Mouse (Mus musculus): Measurements from ENCODE around the gene Gm4340.
"Not testable (repeated sequence)": the region's sequence is repeated elsewhere in the genome, so short reads cannot be mapped to it uniquely, and the experiment has no call there.

The Gm4340 gene

DNA sequence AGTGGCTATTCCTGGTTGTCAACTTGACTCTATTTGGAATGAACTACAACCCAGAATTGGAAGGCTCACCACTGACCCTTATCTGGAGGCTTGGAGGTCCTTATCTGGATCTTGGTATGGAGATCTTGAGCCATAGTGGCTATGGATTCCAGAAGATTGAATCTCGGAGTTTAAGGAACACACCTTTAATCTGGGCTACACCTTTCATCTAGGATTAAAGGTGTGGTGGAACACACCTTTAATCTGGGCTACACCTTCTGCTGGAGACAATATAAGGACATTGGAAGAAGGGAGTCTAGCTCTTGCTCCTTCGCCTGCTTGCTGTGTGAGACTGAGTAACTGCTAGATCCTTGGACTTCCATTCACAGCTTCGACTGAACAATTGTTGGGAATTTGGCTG, at the start of gene Gm4340:
Gm4340 (plus strand) TSS at position 301 of the 400 bp plus-strand sequence.
- in situ Hi-C loops (cut with MboI, MseI): not testable (repeated sequence)

DNA sequence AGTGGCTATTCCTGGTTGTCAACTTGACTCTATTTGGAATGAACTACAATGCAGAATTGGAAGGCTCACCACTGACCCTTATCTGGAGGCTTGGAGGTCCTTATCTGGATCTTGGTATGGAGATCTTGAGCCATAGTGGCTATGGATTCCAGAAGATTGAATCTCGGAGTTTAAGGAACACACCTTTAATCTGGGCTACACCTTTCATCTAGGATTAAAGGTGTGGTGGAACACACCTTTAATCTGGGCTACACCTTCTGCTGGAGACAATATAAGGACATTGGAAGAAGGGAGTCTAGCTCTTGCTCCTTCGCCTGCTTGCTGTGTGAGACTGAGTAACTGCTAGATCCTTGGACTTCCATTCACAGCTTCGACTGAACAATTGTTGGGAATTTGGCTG, 42.6 kb upstream of the Gm4340 start, which contains the start of gene Gm6763:
Gm6763 (plus strand) TSS at position 301 of the 400 bp plus-strand sequence.
- in situ Hi-C loops (cut with MboI, MseI): not testable (repeated sequence)

DNA sequence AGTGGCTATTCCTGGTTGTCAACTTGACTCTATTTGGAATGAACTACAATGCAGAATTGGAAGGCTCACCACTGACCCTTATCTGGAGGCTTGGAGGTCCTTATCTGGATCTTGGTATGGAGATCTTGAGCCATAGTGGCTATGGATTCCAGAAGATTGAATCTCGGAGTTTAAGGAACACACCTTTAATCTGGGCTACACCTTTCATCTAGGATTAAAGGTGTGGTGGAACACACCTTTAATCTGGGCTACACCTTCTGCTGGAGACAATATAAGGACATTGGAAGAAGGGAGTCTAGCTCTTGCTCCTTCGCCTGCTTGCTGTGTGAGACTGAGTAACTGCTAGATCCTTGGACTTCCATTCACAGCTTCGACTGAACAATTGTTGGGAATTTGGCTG, 34.1 kb upstream of the Gm4340 start, which contains the start of gene Gm8764:
Gm8764 (plus strand) TSS at position 301 of the 400 bp plus-strand sequence.
- in situ Hi-C loops (cut with MboI, MseI): loop anchor here (10.0 kb wide), 1 partner anchor 55 kb away; no protein-coding TSS in a partner anchor

DNA sequence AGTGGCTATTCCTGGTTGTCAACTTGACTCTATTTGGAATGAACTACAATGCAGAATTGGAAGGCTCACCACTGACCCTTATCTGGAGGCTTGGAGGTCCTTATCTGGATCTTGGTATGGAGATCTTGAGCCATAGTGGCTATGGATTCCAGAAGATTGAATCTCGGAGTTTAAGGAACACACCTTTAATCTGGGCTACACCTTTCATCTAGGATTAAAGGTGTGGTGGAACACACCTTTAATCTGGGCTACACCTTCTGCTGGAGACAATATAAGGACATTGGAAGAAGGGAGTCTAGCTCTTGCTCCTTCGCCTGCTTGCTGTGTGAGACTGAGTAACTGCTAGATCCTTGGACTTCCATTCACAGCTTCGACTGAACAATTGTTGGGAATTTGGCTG, 25.6 kb upstream of the Gm4340 start, which contains the start of gene Gm21304:
Gm21304 (plus strand) TSS at position 301 of the 400 bp plus-strand sequence.
- in situ Hi-C loops (cut with MboI, MseI): loop anchor here (10.0 kb wide), 1 partner anchor 47 kb away; no protein-coding TSS in a partner anchor

DNA sequence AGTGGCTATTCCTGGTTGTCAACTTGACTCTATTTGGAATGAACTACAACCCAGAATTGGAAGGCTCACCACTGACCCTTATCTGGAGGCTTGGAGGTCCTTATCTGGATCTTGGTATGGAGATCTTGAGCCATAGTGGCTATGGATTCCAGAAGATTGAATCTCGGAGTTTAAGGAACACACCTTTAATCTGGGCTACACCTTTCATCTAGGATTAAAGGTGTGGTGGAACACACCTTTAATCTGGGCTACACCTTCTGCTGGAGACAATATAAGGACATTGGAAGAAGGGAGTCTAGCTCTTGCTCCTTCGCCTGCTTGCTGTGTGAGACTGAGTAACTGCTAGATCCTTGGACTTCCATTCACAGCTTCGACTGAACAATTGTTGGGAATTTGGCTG, 17.1 kb upstream of the Gm4340 start, which contains the start of gene Gm21312:
Gm21312 (plus strand) TSS at position 301 of the 400 bp plus-strand sequence.
- in situ Hi-C loops (cut with MboI, MseI): not testable (repeated sequence)

DNA sequence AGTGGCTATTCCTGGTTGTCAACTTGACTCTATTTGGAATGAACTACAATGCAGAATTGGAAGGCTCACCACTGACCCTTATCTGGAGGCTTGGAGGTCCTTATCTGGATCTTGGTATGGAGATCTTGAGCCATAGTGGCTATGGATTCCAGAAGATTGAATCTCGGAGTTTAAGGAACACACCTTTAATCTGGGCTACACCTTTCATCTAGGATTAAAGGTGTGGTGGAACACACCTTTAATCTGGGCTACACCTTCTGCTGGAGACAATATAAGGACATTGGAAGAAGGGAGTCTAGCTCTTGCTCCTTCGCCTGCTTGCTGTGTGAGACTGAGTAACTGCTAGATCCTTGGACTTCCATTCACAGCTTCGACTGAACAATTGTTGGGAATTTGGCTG, 8.6 kb upstream of the Gm4340 start, which contains the start of gene Gm20765:
Gm20765 (plus strand) TSS at position 301 of the 400 bp plus-strand sequence.
- in situ Hi-C loops (cut with MboI, MseI): loop anchor here (10.0 kb wide), 1 partner anchor 50 kb away; no protein-coding TSS in a partner anchor

DNA sequence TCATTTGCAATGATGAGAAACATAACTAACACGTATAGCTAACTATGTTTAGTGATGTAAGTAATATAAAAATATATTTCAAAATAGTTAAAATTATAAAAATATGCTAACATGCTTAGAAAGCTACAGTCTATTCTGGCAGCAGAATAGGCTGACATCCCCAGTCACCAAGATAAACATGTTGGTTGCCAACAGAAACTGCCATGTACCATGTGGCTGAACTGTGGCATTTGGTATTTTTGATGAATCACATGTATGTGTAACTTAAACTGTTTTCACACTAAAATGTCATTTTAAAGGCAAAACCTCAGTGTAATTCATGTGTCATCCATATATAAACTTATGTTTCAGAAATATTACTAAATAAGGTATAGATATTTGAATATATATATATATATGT, 15.8 kb downstream of the Gm4340 start:
- in situ Hi-C loops (cut with MboI, MseI): loop anchor here (10.0 kb wide), 1 partner anchor 45 kb away; the partner anchor contains the start of genes Gm21304 and Gm8764

DNA sequence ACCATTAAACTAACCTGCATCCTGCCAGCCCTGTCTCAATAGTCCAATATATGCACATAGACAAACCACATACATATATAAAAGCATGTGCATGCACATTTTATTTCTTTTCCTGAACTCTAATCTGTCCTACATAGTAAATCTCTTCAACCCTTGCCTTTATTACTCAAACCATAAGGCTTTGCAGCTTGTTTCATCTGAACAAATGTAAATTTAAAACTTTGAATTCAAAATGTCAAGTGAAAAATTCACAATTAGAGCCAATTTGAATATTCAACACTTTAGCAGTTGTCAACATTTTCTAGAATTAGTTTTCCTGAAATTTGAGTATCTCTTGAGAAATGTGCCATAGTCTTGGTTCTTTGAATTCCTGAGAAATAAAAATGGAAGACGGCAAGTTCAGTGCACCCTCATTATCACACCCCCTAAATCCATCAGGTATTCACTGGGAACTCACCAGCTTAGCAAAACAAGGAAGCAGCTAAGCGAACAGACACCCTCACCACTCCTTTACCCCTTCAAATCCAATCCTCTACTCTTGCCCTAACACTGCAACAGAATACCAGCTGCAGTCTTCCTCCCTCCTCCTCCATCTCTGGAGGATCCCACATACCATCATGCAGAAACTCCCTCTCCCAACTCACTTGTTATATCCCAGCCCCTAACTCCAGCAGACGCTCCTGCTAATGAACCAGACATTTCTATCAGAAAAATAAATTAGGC, 16.6 kb downstream of the Gm4340 start:
- in situ Hi-C loops (cut with MboI, MseI): loop anchor here (10.0 kb wide), 1 partner anchor 46 kb away; the partner anchor contains the start of genes Gm21304 and Gm8764

DNA sequence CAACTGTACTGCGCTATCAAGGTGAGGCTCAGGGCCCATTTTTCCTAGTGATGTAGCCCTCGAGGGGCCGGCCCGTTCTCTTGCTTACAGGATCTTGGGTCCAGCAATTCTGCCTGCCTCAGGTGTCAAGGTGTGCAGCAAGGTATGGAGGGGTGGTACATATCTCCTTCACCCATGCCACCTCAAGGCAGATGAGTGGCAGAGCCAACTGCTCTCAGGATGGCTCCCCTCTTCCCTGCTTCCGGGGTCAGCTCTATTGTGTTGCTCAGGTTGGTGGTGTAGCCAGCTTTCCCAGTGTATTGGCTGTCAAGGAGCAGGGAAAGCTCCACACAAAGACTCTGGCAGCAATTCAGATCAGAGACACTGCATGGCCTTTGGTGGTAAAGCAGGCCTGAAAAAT, 20.7 kb downstream of the Gm4340 start:
- in situ Hi-C loops (cut with MboI, MseI): loop anchor here (10.0 kb wide), 1 partner anchor 50 kb away; the partner anchor contains the start of genes Gm21304 and Gm8764

DNA sequence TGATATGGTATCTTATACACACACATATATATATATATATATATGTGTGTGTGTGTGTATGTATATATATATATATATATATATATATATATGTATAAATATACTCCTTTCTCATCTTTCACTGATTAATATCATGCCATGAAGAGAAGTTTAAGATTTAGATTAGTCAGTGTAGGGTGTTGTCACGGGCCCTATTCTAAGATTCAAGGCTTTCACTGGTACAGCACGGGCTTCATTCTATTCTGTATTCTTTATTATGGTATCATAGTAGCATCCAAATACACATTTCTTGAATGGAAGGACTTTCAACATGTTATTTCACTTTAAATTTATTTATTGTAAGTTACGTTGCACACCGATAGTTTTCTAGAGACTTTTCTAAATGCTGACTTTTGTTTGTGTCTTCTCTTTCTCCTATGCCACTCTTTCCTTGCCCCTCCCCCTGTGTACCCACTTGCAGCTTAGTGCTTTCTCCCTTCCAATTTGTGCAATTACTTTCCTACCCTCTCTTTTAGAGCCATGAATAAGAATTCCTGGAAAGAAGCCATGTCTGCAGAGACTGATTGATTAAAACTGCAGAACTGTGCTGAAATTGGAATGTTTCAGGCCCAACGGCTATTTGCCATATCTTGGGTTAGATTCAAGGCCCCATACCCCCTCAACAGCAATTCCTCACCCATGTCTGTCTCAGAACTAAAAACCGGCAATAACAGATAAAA, 26.6 kb downstream of the Gm4340 start:
- in situ Hi-C loops (cut with MboI, MseI): no loop called here

All from regulatory T cell (primary cell).